ENCODE assay signal across 28 mouse cellular contexts in the genomic region with DNA sequence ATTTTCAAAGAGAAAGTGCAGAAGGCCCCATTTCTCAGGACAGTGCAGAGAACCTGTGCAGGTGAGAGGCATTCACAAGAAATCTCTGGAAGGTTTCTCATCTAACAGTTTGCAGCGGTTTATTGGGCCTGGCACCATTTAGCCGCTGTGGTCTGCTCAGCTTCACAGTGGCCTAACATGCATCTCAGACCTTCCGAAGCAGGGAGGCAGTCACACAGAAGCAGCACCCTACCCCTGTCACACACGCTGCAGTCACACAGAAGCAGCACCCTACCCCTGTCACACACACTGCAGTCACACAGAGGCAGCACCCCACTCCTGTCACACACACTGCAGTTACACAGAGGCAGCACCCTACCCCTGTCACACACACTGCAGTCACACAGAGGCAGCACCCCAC.
"Had no signal": no experiment of that assay in that cellular context is flagged by ENCODE, and none has a peak within 500 bp of the region (broad histone marks: within the 10 kb centered on the region; RNA-seq: fewer than 3 reads in every experiment).

No protein-coding gene starts in this region.

- H3K9me3 ChIP-seq: limb, embryonic 10.5 days; limb, embryonic 12.5 days; limb, embryonic 13.5 days; limb, embryonic 15.5 days; liver, embryonic 12.5 days; liver, embryonic 13.5 days; liver, embryonic 15.5 days; lung, embryonic 15.5 days; megakaryocyte, embryonic 14.5 days; midbrain, embryonic 10.5 days; midbrain, embryonic 12.5 days; midbrain, embryonic 13.5 days; midbrain, embryonic 15.5 days; neural tube, embryonic 12.5 days had no signal

- H3K36me3 ChIP-seq: limb, embryonic 10.5 days; limb, embryonic 12.5 days; limb, embryonic 13.5 days; limb, embryonic 15.5 days; liver, embryonic 12.5 days; liver, embryonic 13.5 days; liver, embryonic 15.5 days; lung, embryonic 15.5 days; midbrain, embryonic 10.5 days; midbrain, embryonic 12.5 days; midbrain, embryonic 13.5 days; midbrain, embryonic 15.5 days; neural tube, embryonic 12.5 days had no signal

- H3K27me3 ChIP-seq: limb, embryonic 12.5 days; limb, embryonic 13.5 days; liver, embryonic 12.5 days; liver, embryonic 13.5 days; liver, embryonic 15.5 days; lung, embryonic 15.5 days; megakaryocyte, embryonic 14.5 days; midbrain, embryonic 12.5 days; midbrain, embryonic 13.5 days; midbrain, embryonic 15.5 days; neural tube, embryonic 12.5 days had no signal

- DNase-seq: left cerebral cortex, postnatal 4 days; liver; liver, embryonic 13.5 days; liver, postnatal 0 days; lung, adult 18-20 months; lung, adult 2 months; lung, embryonic 14.5 days; lung, postnatal 10 days; lung, postnatal 14 days; lung, postnatal 36 days; lung, postnatal 4 days; midbrain, embryonic 14.5 days had no signal

- H3K27ac ChIP-seq: limb, embryonic 10.5 days; limb, embryonic 12.5 days; limb, embryonic 13.5 days; limb, embryonic 15.5 days; liver, embryonic 12.5 days; liver, embryonic 13.5 days; liver, embryonic 14.5 days; liver, embryonic 15.5 days; lung, embryonic 15.5 days; macrophage; midbrain, embryonic 10.5 days; midbrain, embryonic 12.5 days; midbrain, embryonic 13.5 days; midbrain, embryonic 15.5 days; neural tube, embryonic 12.5 days had no signal

- H3K4me3 ChIP-seq: limb, embryonic 10.5 days; limb, embryonic 12.5 days; limb, embryonic 13.5 days; limb, embryonic 15.5 days; liver, embryonic 12.5 days; liver, embryonic 13.5 days; liver, embryonic 15.5 days; lung, embryonic 15.5 days; midbrain, embryonic 10.5 days; midbrain, embryonic 12.5 days; midbrain, embryonic 13.5 days; midbrain, embryonic 15.5 days; myocyte; neural tube, embryonic 12.5 days had no signal
